Mouse (Mus musculus) intestine, embryonic 16.5 days (tissue): ENCODE measurements around the gene Gm20662. TPM values are rescaled to one million over a fixed set of nuclear protein-coding genes. Genes with fewer than 3 reads are reported as not detected.
A peak's percentile ranks its signal among the peaks of the same experiment; 100 is the strongest.
"Not testable (repeated sequence)": the region's sequence is repeated elsewhere in the genome, so short reads cannot be mapped to it uniquely, and the experiment has no call there.

ENCODE experiments used
- ATAC-seq: fragments of 200-750 bp; cut with Nextera tagmentation; 2 replicates; pipeline ENCODE4 v1.8.0; 2017; ENCODE audit warnings: moderate TSS enrichment, moderate library complexity
- H3K27ac ChIP-seq: fragments of 300-500 bp; sonication (generic); 2 replicates; pipeline ENCODE4 v1.5.1; 2014; ENCODE audit warnings: mild to moderate bottlenecking, low read length
- H3K27me3 ChIP-seq: fragments of 300-500 bp; sonication (generic); replicated peaks from 2 replicates; pipeline ENCODE4 v1.6.1; 2014; ENCODE audit warnings: low read length, control low read depth, mixed read lengths; ENCODE audit not compliant: control insufficient read depth, insufficient read depth
- H3K36me3 ChIP-seq: fragments of 300-500 bp; sonication (generic); 2 replicates; pipeline ENCODE4 v1.6.1; 2014; ENCODE audit warnings: low read length, control low read depth; ENCODE audit not compliant: control insufficient read depth, insufficient read depth
- H3K4me1 ChIP-seq: fragments of 300-500 bp; sonication (generic); 2 replicates; pipeline ENCODE4 v1.6.1; 2014; ENCODE audit warnings: low read length, control low read depth, mixed read lengths; ENCODE audit not compliant: control insufficient read depth, insufficient read depth
- H3K4me2 ChIP-seq: fragments of 300-500 bp; sonication (generic); 2 replicates; pipeline ENCODE4 v1.6.1; 2014; ENCODE audit warnings: low read depth, low read length, control low read depth
- H3K4me3 ChIP-seq: fragments of 300-500 bp; sonication (generic); 2 replicates; pipeline ENCODE4 v1.5.1; 2014; ENCODE audit warnings: mild to moderate bottlenecking, low read length
- H3K9ac ChIP-seq: fragments of 300-500 bp; sonication (generic); 2 replicates; pipeline ENCODE4 v1.6.1; 2014; ENCODE audit warnings: low read depth, low read length
- H3K9me3 ChIP-seq: fragments of 300-500 bp; sonication (generic); 2 replicates; pipeline ENCODE4 v1.6.1; 2016; ENCODE audit warnings: low read length, control low read depth; ENCODE audit not compliant: control insufficient read depth
- WGBS: fragments of 180-500 bp; shearing (Covaris S2); extraction: QIAGEN DNeasy Blood & Tissue Kit; methylation state at CpG from one replicate; pipeline ENCODE4 v1.1.7; 2014; 5-methylcytosine and 5-hydroxymethylcytosine counted together
- polyA plus RNA-seq: library from polyadenylated mRNA; unstranded; fragments of >200 nt; fragmentation: Nextera tagmentation; extraction: Ambion mirVana; gene quantifications from 2 replicates; pipeline ENCODE4 v1.2.1, GENCODE M21; 2015

Gene Gm20662
- polyA plus RNA-seq, 1 experiment from 2014 or later: 0.54 TPM

GRCm38 (mm10) chr9:108001922-108002770 is 6.0 kb downstream of the Gm20662 start, which contains the start of gene Ip6k1:
Gene Ip6k1, plus strand, starts transcription at chr9:108002501.
- peak within 1 kb of the TSS; percentile 96 for H3K4me2 ChIP-seq
- H3K4me3 ChIP-seq: peak within 1 kb of the TSS; percentile 99
- WGBS: under 1% methylated on average over 51 of the region's 51 CpGs
- ATAC-seq: peak; percentile 99
- H3K4me1 ChIP-seq: peaks cover 19% of the 10 kb centered on the region
- no peaks in the 10 kb centered on the region for H3K36me3 ChIP-seq
- no peaks in the 10 kb centered on the region for H3K9me3 ChIP-seq
- peak within 1 kb of the TSS; percentile 95 for H3K27ac ChIP-seq
- no peaks in the 10 kb centered on the region for H3K27me3 ChIP-seq
- H3K9ac ChIP-seq: peak within 1 kb of the TSS; percentile 99

- no peaks in the 10 kb centered on the region for H3K27me3 ChIP-seq
- peak overlapping the region; percentile 99 for H3K9ac ChIP-seq
- no peaks in the 10 kb centered on the region for H3K9me3 ChIP-seq
- peak overlapping the region; percentile 81 for H3K4me2 ChIP-seq
- under 1% methylated on average over 50 of the region's 50 CpGs for WGBS
- H3K4me1 ChIP-seq: peaks cover 22% of the 10 kb centered on the region
- peak; percentile 58 for ATAC-seq
- peak overlapping the region; percentile 95 for H3K27ac ChIP-seq
- no peaks in the 10 kb centered on the region for H3K36me3 ChIP-seq
- H3K4me3 ChIP-seq: peak overlapping the region; percentile 99
Measured at GRCm38 (mm10) chr9:108002778-108003530, 6.8 kb downstream of the Gm20662 start.

DNA sequence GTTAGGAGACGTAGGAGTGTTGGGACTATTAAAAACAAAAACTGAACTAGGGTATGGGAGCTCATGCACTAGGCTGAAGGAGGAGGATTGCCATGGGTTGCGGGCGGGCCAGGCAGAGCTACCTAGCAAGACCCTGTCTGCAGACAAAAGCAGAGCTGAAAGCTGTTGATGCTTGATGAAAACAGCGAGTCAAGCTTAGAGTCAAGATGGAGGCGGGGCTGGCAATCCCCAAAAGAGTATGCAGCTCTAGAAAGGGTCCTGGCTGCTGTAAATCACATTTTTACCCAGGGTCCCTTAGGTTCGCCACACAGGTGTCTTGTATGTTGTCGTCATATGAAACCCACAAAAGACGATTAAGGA is 7.4 kb downstream of the Gm20662 start:
- WGBS: 13% methylated on average over 8 of the region's 8 CpGs
- no peaks in the 10 kb centered on the region for H3K9me3 ChIP-seq
- peak overlapping the region; percentile 99 for H3K9ac ChIP-seq
- H3K27me3 ChIP-seq: no peaks in the 10 kb centered on the region
- H3K4me3 ChIP-seq: peak overlapping the region; percentile 99
- peak overlapping the region; percentile 81 for H3K4me2 ChIP-seq
- ATAC-seq: no peak
- H3K4me1 ChIP-seq: peaks cover 22% of the 10 kb centered on the region
- no peaks in the 10 kb centered on the region for H3K36me3 ChIP-seq
- H3K27ac ChIP-seq: no peak overlapping the region; the same call in 1 of the 2 replicates

- no peaks in the 10 kb centered on the region for H3K27me3 ChIP-seq
- no peak overlapping the region for H3K4me2 ChIP-seq
- H3K9ac ChIP-seq: no peak overlapping the region
- H3K4me1 ChIP-seq: peaks cover 20% of the 10 kb centered on the region
- no peak for ATAC-seq
- H3K4me3 ChIP-seq: no peak overlapping the region
- no peak overlapping the region; the same call in 1 of the 2 replicates for H3K27ac ChIP-seq
- H3K9me3 ChIP-seq: no peaks in the 10 kb centered on the region
- WGBS: 84% methylated on average over 5 of the region's 5 CpGs
- H3K36me3 ChIP-seq: 0 out of 2 replicates have a peak, but pooled peaks cover 3% of the 10 kb centered on the region
Measured at GRCm38 (mm10) chr9:108008041-108008440, 11.9 kb downstream of the Gm20662 start.

DNA sequence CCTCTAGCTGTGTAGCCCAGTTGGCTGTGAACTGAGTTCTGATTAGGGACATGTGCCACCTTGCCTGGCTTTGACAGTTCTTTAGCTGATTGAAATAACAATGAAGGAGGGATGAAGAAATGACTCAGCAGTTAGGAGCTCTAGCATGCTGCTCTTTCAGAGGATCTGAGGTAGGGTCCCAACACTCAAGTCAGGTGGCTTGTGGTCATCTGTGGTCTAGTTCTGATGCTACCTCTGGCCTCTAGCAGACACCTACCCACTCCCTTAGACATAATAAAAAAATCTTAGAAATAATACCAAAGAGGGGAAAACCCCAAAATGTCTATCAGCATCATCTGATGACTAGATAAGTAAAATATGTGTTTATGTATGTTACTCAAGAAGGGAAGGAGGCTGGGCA is 14.2 kb downstream of the Gm20662 start:
- no peaks in the 10 kb centered on the region for H3K9me3 ChIP-seq
- H3K4me1 ChIP-seq: 0 out of 2 replicates have a peak, but pooled peaks cover 5% of the 10 kb centered on the region
- H3K4me2 ChIP-seq: no peak overlapping the region
- H3K27ac ChIP-seq: no peak overlapping the region
- no peak for ATAC-seq
- no peak overlapping the region for H3K4me3 ChIP-seq
- H3K36me3 ChIP-seq: 0 out of 2 replicates have a peak, but pooled peaks cover 3% of the 10 kb centered on the region
- no peak overlapping the region for H3K9ac ChIP-seq
- no peaks in the 10 kb centered on the region for H3K27me3 ChIP-seq

- not testable (repeated sequence) for H3K27ac ChIP-seq, H3K27me3 ChIP-seq, ATAC-seq, H3K4me1 ChIP-seq, H3K4me3 ChIP-seq, H3K9me3 ChIP-seq, H3K4me2 ChIP-seq, H3K9ac ChIP-seq, H3K36me3 ChIP-seq
- WGBS: 94% methylated on average over 2 of the region's 2 CpGs
Measured at GRCm38 (mm10) chr9:108013577-108013976, 17.4 kb downstream of the Gm20662 start.

GRCm38 (mm10) chr9:108017127-108017526 is 21.0 kb downstream of the Gm20662 start:
- Histone ChIP-seq H3K4me2 (no peak overlapping the region), H3K27me3 (no peaks in the 10 kb centered on the region), H3K9ac (no peak overlapping the region), H3K36me3 (0 out of 2 replicates have a peak, but pooled peaks cover 3% of the 10 kb centered on the region), H3K9me3 (no peaks in the 10 kb centered on the region), H3K4me1 (no peaks in the 10 kb centered on the region), H3K27ac (no peak overlapping the region), H3K4me3 (no peak overlapping the region)
- 83% methylated on average over 3 of the region's 3 CpGs for WGBS
- ATAC-seq: no peak

- H3K27me3 ChIP-seq: no peaks in the 10 kb centered on the region
- no peak overlapping the region for H3K4me2 ChIP-seq
- H3K4me1 ChIP-seq: no peaks in the 10 kb centered on the region
- H3K9me3 ChIP-seq: no peaks in the 10 kb centered on the region
- H3K27ac ChIP-seq: no peak overlapping the region
- no peak overlapping the region for H3K4me3 ChIP-seq
- WGBS: 78% methylated on average over 1 of the region's 1 CpGs
- no peak overlapping the region for H3K9ac ChIP-seq
- no peak for ATAC-seq
- peaks cover 5% of the 10 kb centered on the region for H3K36me3 ChIP-seq
Measured at GRCm38 (mm10) chr9:108020741-108021140, 24.6 kb downstream of the Gm20662 start.

DNA sequence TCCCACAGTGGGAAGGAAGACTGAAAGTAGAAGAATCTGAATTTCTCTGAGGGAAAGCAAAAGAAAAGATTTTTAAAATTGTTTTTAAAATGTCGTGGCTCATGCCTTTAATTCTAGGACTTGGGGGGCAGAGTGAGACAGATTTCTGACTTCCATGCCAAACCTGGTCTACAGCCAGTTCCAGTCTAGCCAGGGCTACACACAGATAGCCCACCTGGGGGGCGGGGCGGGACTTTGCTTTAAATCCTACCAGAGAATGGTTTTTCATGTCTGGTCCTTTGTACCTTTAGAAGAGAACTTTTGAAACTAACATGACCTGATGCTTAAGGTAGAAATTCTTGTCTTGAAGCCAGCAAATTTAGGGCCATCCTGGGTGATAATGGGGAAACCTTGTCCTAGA is 27.1 kb downstream of the Gm20662 start:
- H3K36me3 ChIP-seq: peaks cover 12% of the 10 kb centered on the region
- H3K27ac ChIP-seq: no peak overlapping the region
- no peaks in the 10 kb centered on the region for H3K9me3 ChIP-seq
- H3K27me3 ChIP-seq: no peaks in the 10 kb centered on the region
- H3K4me2 ChIP-seq: no peak overlapping the region
- no peaks in the 10 kb centered on the region for H3K4me1 ChIP-seq
- no peak for ATAC-seq
- no peak overlapping the region for H3K9ac ChIP-seq
- 94% methylated on average over 3 of the region's 3 CpGs for WGBS
- no peak overlapping the region for H3K4me3 ChIP-seq
